Mouse (Mus musculus): ENCODE results near the gene Usf3. TPM values are rescaled to one million over a fixed set of nuclear protein-coding genes. Genes with fewer than 3 reads are reported as not detected.

Gene Usf3
- polyA plus RNA-seq, 1 experiment from 2014 or later = 4.1 TPM

- 1% methylated on average over 43 of the region's 44 CpGs for WGBS
- Histone ChIP-seq H3K9ac (replicated peaks) (peak overlapping the region; percentile 91), H3K4me1 (peaks cover 16% of the 10 kb centered on the region)
These were observed 32.8 kb upstream of the Usf3 start for GRCm38 (mm10) chr16:44140186-44140787.

GRCm38 (mm10) chr16:44141483-44141882 lies 31.6 kb upstream of the Usf3 start:
- peak overlapping the region; percentile 67 for H3K4me2 ChIP-seq (replicated peaks)
- no peak overlapping the region for H3K9ac ChIP-seq (replicated peaks)
- H3K27ac ChIP-seq (replicated peaks) = no peak overlapping the region
- no peak for ATAC-seq (ENCODE audit: low FRiP score, low read depth)
- no peaks in the 10 kb centered on the region for H3K27me3 ChIP-seq
- no peak overlapping the region for H3K4me3 ChIP-seq
- no peaks in the 10 kb centered on the region for H3K36me3 ChIP-seq
- H3K4me1 ChIP-seq = peaks cover 16% of the 10 kb centered on the region
- WGBS = 46% methylated on average over 6 of the region's 6 CpGs
- H3K9me3 ChIP-seq = no peaks in the 10 kb centered on the region

More at GRCm38 (mm10) chr16:44140186-44140787, 32.8 kb upstream of the Usf3 start:
- Histone ChIP-seq H3K4me2 (replicated peaks) (peak overlapping the region; percentile 67), H3K27me3 (no peaks in the 10 kb centered on the region), H3K9me3 (no peaks in the 10 kb centered on the region), H3K4me3 (peak overlapping the region; percentile 96), H3K27ac (replicated peaks) (peak overlapping the region; percentile 98), H3K36me3 (no peaks in the 10 kb centered on the region)
- peak; percentile 62 for ATAC-seq (ENCODE audit: low FRiP score, low read depth)

DNA sequence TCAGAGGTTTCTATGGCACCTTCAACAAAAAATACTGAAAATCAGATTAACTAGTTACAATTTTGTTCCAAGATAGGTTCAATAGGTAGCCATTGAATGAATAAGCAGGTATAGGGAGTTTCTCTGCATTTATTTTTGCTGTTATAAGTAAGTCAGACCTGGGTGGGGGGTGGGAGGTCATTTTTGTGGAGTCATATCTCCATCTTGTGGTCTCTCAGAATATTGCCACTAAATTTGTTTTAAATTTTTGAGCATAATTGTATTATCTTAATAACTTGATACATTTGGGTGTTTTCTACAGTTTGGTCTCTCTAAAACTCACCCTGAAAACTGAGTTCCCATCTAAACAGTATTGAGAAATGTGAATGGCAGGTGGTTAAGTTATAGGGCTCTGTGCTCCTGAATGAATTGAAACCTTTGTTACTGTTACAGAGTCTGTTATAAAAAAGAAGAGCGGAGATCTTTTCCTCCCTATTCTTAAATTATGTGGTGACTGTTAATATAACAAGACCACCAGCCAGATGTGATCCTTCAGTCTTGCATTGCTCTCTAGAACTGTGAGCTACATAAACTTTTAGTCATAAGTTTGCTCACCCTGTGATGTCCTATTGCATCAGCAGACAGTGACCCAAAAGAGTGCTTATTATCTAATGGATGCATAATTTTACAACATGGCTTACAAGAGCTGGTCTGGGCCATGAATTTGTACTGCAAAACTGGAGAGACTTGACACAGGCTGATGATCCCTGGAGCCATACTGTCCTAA lies 23.9 kb upstream of the Usf3 start:
- WGBS = 95% methylated on average over 1 of the region's 1 CpGs
- no peak overlapping the region for H3K27ac ChIP-seq (replicated peaks)
- H3K9me3 ChIP-seq = no peaks in the 10 kb centered on the region
- no peak overlapping the region for H3K4me2 ChIP-seq (replicated peaks)
- H3K4me3 ChIP-seq = no peak overlapping the region
- ATAC-seq (ENCODE audit: low FRiP score, low read depth) = no peak
- no peaks in the 10 kb centered on the region for H3K4me1 ChIP-seq
- no peak overlapping the region for H3K9ac ChIP-seq (replicated peaks)
- H3K36me3 ChIP-seq = no peaks in the 10 kb centered on the region
- H3K27me3 ChIP-seq = no peaks in the 10 kb centered on the region

DNA sequence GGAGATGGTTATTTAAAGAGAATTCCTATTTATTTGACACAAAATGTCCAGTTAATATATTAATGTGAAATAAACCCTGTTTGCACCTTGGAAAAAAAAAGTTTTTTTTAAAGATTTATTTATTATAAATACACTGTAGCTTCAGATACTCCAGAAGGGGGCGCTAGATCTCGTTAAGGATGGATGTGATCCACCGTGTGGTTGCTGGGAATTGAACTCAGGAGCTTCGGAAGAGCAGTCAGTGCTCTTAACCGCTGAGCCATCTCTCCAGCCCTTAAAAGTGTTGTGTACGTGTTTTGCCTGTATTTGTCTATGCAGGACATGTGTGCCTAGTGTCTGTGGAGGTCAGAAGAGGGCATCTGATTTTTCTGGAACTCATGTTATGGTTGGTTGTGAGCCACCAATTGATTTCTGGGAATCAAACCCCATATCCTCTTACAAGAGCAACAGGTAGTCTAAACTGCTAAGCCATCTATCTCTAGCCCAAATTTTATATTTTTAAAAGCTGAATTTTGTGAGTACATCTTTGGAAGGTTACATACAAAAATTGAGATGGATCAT lies 18.5 kb upstream of the Usf3 start:
- H3K4me2 ChIP-seq (replicated peaks) = no peak overlapping the region
- ATAC-seq (ENCODE audit: low FRiP score, low read depth) = no peak

GRCm38 (mm10) chr16:44159325-44159724 lies 13.7 kb upstream of the Usf3 start:
- no peak for ATAC-seq (ENCODE audit: low FRiP score, low read depth)
- Histone ChIP-seq H3K4me2 (replicated peaks) (no peak overlapping the region), H3K4me1 (no peaks in the 10 kb centered on the region), H3K9ac (replicated peaks) (no peak overlapping the region), H3K27me3 (no peaks in the 10 kb centered on the region), H3K4me3 (no peak overlapping the region), H3K9me3 (no peaks in the 10 kb centered on the region), H3K36me3 (peaks cover 25% of the 10 kb centered on the region), H3K27ac (replicated peaks) (no peak overlapping the region)
- WGBS = 90% methylated on average over 7 of the region's 7 CpGs

More for the DNA sequence above, 18.5 kb upstream of the Usf3 start:
- WGBS = 69% methylated on average over 6 of the region's 6 CpGs
- Histone ChIP-seq H3K27me3 (no peaks in the 10 kb centered on the region), H3K4me1 (no peaks in the 10 kb centered on the region), H3K27ac (replicated peaks) (no peak overlapping the region), H3K9me3 (no peaks in the 10 kb centered on the region), H3K36me3 (peaks cover 20% of the 10 kb centered on the region), H3K9ac (replicated peaks) (no peak overlapping the region), H3K4me3 (no peak overlapping the region)

GRCm38 (mm10) chr16:44163831-44164230 lies 9.2 kb upstream of the Usf3 start:
- 90% methylated on average over 2 of the region's 2 CpGs for WGBS

DNA sequence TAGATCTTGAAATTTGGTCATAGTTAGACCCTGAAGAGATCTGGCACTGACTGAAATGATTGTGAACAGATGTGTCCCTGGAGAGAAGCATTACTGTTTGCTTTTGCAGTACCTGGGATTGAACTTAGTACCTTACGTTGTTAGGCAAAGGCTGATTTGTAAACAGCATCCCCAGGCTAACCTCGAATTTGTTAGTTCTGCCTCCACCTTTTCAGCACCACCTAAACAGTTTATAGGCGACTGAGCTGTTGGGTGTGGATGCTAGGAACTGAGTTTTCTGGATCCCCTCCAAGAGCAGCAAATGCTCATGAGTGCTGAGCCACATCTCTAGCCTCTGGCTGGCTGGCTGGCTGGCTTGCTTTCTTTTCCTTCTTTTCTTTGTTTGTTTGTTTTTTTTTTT lies 7.9 kb upstream of the Usf3 start:
- Histone ChIP-seq H3K27me3 (no peaks in the 10 kb centered on the region), H3K4me1 (no peaks in the 10 kb centered on the region), H3K4me2 (replicated peaks) (no peak overlapping the region), H3K9ac (replicated peaks) (no peak overlapping the region), H3K27ac (replicated peaks) (no peak overlapping the region), H3K36me3 (peaks cover 1% of the 10 kb centered on the region; the same call in 1 of the 2 replicates), H3K4me3 (no peak overlapping the region), H3K9me3 (no peaks in the 10 kb centered on the region)
- no peak for ATAC-seq (ENCODE audit: low FRiP score, low read depth)
- WGBS = 59% methylated on average over 3 of the region's 3 CpGs

More at GRCm38 (mm10) chr16:44163831-44164230, 9.2 kb upstream of the Usf3 start:
- Histone ChIP-seq H3K4me2 (replicated peaks) (no peak overlapping the region), H3K27ac (replicated peaks) (no peak overlapping the region), H3K4me1 (no peaks in the 10 kb centered on the region), H3K9me3 (no peaks in the 10 kb centered on the region), H3K9ac (replicated peaks) (no peak overlapping the region), H3K36me3 (peaks cover 12% of the 10 kb centered on the region; the same call in 1 of the 2 replicates), H3K4me3 (no peak overlapping the region), H3K27me3 (no peaks in the 10 kb centered on the region)
- ATAC-seq (ENCODE audit: low FRiP score, low read depth) = no peak

DNA sequence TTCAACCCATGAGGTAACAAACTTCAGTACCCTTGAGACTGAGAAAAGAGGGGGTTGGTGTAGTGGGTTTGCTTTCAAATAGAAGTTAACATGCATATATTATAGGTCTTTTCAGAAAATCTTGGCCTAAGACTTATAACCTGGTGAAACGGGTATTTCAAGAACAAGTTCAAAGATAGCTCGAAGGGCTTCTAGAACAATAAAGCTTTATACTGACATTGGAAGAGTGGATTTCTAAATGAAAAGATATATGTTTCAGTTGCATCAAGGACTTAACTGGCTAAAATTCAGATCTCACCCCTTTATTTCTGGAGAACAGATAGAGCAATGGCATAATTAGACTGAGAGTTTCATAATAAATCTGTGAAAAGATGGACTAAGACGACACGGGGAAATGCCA lies 4.1 kb upstream of the Usf3 start:
- ATAC-seq (ENCODE audit: low FRiP score, low read depth) = no peak
- no peak overlapping the region for H3K4me2 ChIP-seq (replicated peaks)
- no peak overlapping the region for H3K9ac ChIP-seq (replicated peaks)
- no peak overlapping the region for H3K27ac ChIP-seq (replicated peaks)
- no peaks in the 10 kb centered on the region for H3K9me3 ChIP-seq
- peaks cover 4% of the 10 kb centered on the region for H3K4me1 ChIP-seq
- H3K27me3 ChIP-seq = no peaks in the 10 kb centered on the region
- 85% methylated on average over 4 of the region's 4 CpGs for WGBS
- H3K4me3 ChIP-seq = no peak overlapping the region
- H3K36me3 ChIP-seq = no peaks in the 10 kb centered on the region

- H3K27ac ChIP-seq (replicated peaks) = peak overlapping the region; percentile 84
- H3K4me2 ChIP-seq (replicated peaks) = peak overlapping the region; percentile 79
- H3K9me3 ChIP-seq = no peaks in the 10 kb centered on the region
- H3K4me1 ChIP-seq = peaks cover 14% of the 10 kb centered on the region
- peak; percentile 100 for ATAC-seq (ENCODE audit: low FRiP score, low read depth)
- no peaks in the 10 kb centered on the region for H3K27me3 ChIP-seq
- no peaks in the 10 kb centered on the region for H3K36me3 ChIP-seq
- H3K4me3 ChIP-seq = peak overlapping the region; percentile 96
- WGBS = under 1% methylated on average over 26 of the region's 26 CpGs
- H3K9ac ChIP-seq (replicated peaks) = peak overlapping the region; percentile 95
These were observed 520 bp upstream of the Usf3 start for GRCm38 (mm10) chr16:44172297-44173154.

DNA sequence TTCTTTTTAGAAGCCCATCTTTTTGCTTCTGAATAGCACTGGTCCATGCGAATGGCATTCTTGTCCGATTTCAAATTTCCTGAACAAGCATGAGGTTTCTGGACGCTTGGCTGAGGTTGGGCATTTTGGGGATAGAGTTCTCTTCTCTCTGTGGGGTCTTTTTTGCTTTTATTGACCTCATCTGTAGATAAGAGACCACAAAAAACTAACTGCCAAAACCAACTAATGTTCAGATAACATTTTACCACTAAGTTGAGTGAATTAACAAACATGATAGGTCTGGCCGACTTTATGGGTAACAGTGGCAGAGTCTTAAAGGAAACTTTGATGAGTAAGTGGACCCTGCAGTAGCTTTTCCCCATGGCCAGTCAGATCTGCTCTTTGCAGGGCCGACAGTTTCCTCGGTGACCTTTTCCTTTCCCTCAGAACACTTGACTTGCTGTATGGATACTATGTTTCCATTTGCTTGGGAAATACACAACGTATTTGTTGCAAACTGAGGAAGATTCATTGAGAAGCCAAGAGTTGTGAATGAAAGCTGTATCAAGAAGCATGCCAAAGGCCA lies 1.0 kb downstream of the Usf3 start:
- ATAC-seq (ENCODE audit: low FRiP score, low read depth) = no peak
- Histone ChIP-seq H3K9ac (replicated peaks) (peak overlapping the region; percentile 95), H3K27ac (replicated peaks) (no peak overlapping the region; the same call in 1 of the 2 replicates), H3K36me3 (0 out of 2 replicates have a peak, but pooled peaks cover 3% of the 10 kb centered on the region), H3K27me3 (no peaks in the 10 kb centered on the region), H3K9me3 (no peaks in the 10 kb centered on the region), H3K4me2 (replicated peaks) (peak overlapping the region; percentile 79), H3K4me1 (peaks cover 14% of the 10 kb centered on the region), H3K4me3 (peak overlapping the region; percentile 96)
- 23% methylated on average over 7 of the region's 7 CpGs for WGBS

DNA sequence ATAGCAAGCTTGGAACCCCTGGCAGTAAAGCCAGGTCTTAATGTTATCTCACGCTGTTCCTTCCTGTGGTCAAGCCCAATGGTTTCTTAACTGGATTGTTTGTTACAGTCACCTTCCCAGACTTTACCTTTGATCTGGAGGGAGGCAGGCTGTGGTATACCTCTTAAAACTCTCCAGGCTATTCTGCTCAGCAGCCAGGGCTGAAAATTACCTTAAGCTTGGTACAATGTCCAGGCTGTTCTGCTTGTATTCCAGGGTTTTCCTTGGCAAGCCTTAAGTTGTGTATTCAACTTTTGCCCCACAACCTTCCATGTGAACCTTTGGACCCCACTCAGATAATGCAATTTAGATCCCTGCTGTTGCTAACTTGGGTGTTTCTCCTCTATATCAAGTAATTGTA lies 2.0 kb downstream of the Usf3 start:
- Histone ChIP-seq H3K36me3 (0 out of 2 replicates have a peak, but pooled peaks cover 3% of the 10 kb centered on the region), H3K9ac (replicated peaks) (no peak overlapping the region), H3K9me3 (no peaks in the 10 kb centered on the region), H3K27me3 (no peaks in the 10 kb centered on the region), H3K4me2 (replicated peaks) (no peak overlapping the region), H3K4me1 (peaks cover 14% of the 10 kb centered on the region), H3K27ac (replicated peaks) (no peak overlapping the region), H3K4me3 (no peak overlapping the region)
- 100% methylated on average over 1 of the region's 1 CpGs for WGBS
- no peak for ATAC-seq (ENCODE audit: low FRiP score, low read depth)

All from midbrain, embryonic 12.5 days (tissue).